Mouse (Mus musculus) testis, adult 2 months (tissue): Measurements from ENCODE around the gene Gm884. TPM values are rescaled to one million over a fixed set of nuclear protein-coding genes. Genes with fewer than 3 reads are reported as not detected.

Source experiments
- H3K27ac ChIP-seq: fragments of 200-500 bp; 2 replicates; pipeline ENCODE4 v1.5.1; 2012; ENCODE audit warnings: low read depth, low read length; ENCODE audit not compliant: control insufficient read depth, insufficient read depth
- H3K27me3 ChIP-seq: fragments of 200-500 bp; 2 replicates; pipeline ENCODE4 v1.6.1; 2012; ENCODE audit warnings: mild to moderate bottlenecking, low read length, moderate library complexity; ENCODE audit not compliant: control insufficient read depth, insufficient read depth
- H3K36me3 ChIP-seq: fragments of 200-500 bp; 2 replicates; pipeline ENCODE4 v1.6.1; 2012; ENCODE audit warnings: mild to moderate bottlenecking, low read length; ENCODE audit not compliant: control insufficient read depth, insufficient read depth
- H3K4me1 ChIP-seq: fragments of 200-500 bp; 2 replicates; pipeline ENCODE4 v1.6.1; 2012; ENCODE audit warnings: low read length; ENCODE audit not compliant: control insufficient read depth, insufficient read depth
- H3K4me3 ChIP-seq: fragments of 200-500 bp; 2 replicates; pipeline ENCODE4 v1.5.1; 2012; ENCODE audit warnings: low read depth, mild to moderate bottlenecking, low read length, moderate library complexity, mixed read lengths; ENCODE audit not compliant: control insufficient read depth
- CTCF ChIP-seq: fragments of 200-500 bp; IDR thresholded peaks from 2 replicates; pipeline ENCODE4 v1.5.1; 2012; ENCODE audit warnings: low read depth, mild to moderate bottlenecking, inconsistent platforms, low read length, moderate library complexity; ENCODE audit not compliant: control insufficient read depth, insufficient read depth, insufficient replicate concordance
- POLR2A ChIP-seq: fragments of 200-500 bp; IDR thresholded peaks from 2 replicates; pipeline ENCODE4 v1.6.1; 2012; ENCODE audit warnings: low read depth, mild to moderate bottlenecking, inconsistent platforms, low read length, moderate library complexity; ENCODE audit not compliant: control insufficient read depth
- polyA plus RNA-seq: library from polyadenylated mRNA; depleted of rRNA; stranded (reverse); fragments of >200 nt; gene quantifications from 2 replicates; pipeline ENCODE4 v1.2.3, GENCODE M21; 2012

The Gm884 gene
- polyA plus RNA-seq, 1 experiment: 29.5 TPM

DNA sequence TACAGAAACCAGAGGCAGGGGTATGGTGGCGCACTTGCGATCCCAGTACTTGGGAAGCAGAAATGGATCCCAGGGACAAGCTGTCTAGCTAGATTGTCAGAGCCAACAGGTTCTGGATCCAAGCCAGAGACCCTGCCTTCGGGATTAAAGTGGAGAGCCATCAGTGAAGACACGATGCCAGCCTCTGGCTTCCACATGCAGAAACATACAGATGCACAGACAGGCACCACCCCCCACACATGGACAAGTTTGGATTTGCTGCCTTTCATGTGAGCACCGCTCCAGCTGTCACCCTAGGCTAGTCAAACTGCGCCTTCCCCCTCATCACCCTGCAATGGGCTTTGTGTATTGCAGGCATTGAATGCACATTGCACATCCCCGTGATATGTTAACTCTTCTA is 37.2 kb upstream of the Gm884 start:
- Histone ChIP-seq H3K4me1 (no peaks in the 10 kb centered on the region), H3K27ac (no peak overlapping the region), H3K36me3 (no peaks in the 10 kb centered on the region), H3K4me3 (no peak overlapping the region), H3K27me3 (no peaks in the 10 kb centered on the region)
- TF ChIP-seq POLR2A: no peak
- no peak for TF ChIP-seq CTCF

DNA sequence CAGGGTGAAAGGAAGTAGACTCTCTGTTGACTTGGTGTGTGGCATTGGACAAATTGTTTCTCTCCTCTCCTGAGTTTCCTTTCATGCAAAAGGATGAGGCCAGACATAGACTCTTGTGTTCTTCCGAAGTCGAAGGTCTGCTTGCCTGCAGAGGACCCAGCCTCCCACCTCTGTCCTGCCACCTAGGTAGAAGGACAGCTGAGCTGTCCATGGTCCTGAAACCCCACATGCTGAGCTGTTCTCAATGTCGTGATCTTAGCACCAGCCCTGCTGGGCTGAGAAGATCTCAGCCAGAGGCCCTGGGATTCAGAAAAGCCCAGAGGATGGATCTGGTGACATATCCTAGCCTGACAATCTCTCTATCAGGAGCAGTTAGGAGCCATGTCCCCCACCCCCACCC is 35.6 kb upstream of the Gm884 start:
- no peaks in the 10 kb centered on the region for H3K27me3 ChIP-seq
- no peak overlapping the region for H3K27ac ChIP-seq
- TF ChIP-seq CTCF (no peak), POLR2A (no peak)
- no peak overlapping the region for H3K4me3 ChIP-seq
- no peaks in the 10 kb centered on the region for H3K36me3 ChIP-seq
- no peaks in the 10 kb centered on the region for H3K4me1 ChIP-seq

GRCm38 (mm10) chr11:103653359-103653965 is 32.5 kb upstream of the Gm884 start:
- peaks cover 16% of the 10 kb centered on the region for H3K4me1 ChIP-seq
- no peaks in the 10 kb centered on the region for H3K27me3 ChIP-seq
- TF ChIP-seq POLR2A: no peak
- TF ChIP-seq CTCF: no peak
- no peak overlapping the region for H3K4me3 ChIP-seq
- H3K27ac ChIP-seq: no peak overlapping the region
- no peaks in the 10 kb centered on the region for H3K36me3 ChIP-seq

- no peak for TF ChIP-seq POLR2A
- TF ChIP-seq CTCF: no peak
- Histone ChIP-seq H3K27me3 (no peaks in the 10 kb centered on the region), H3K4me3 (no peak overlapping the region)
These were observed 30.5 kb upstream of the Gm884 start for GRCm38 (mm10) chr11:103651426-103651825.

GRCm38 (mm10) chr11:103649983-103650493 is 29.1 kb upstream of the Gm884 start:
- TF ChIP-seq CTCF (no peak), POLR2A (no peak)
- H3K4me1 ChIP-seq: peaks cover 20% of the 10 kb centered on the region
- H3K4me3 ChIP-seq: peak overlapping the region; percentile 75
- no peak overlapping the region for H3K27ac ChIP-seq
- H3K27me3 ChIP-seq: no peaks in the 10 kb centered on the region
- H3K36me3 ChIP-seq: no peaks in the 10 kb centered on the region

More at GRCm38 (mm10) chr11:103651426-103651825, 30.5 kb upstream of the Gm884 start:
- peaks cover 20% of the 10 kb centered on the region for H3K4me1 ChIP-seq
- no peak overlapping the region for H3K27ac ChIP-seq
- no peaks in the 10 kb centered on the region for H3K36me3 ChIP-seq

DNA sequence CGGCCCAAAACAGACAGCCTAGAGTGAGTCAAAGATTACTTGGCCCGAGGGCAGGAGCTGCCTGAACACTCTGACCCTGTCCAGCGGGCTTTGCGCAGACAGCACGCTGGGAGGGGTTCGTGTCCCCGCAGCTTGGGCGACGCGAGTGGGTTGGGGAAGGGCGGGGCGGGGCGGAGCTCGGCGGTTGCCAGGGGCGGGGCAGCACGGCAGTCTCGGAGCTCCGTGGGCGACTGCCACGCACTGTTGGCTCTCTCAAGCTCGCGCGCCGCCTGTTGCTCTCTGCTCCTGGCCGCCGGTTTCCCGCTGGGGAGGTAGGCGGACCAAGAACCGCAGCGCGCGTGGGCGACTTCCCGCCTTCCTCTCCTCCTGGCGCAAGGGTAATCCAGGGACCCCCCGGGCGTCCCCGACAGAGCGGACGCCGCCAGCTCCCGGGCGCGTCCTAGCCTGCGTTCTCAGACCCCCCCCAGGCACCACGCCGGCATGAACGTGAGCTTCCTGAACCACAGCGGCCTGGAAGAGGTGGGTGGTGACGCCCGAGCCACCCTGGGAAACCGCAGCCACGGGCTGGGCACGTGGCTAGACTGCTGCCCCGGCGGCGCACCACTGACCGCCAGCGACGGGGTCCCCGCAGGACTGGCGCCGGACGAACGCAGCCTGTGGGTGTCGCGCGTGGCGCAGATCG is 28.5 kb upstream of the Gm884 start, which contains the start of gene Rprml:
Gene Rprml, plus strand, starts transcription at position 270 of the 682 bp plus-strand sequence.
- peak within 1 kb of the TSS; percentile 71 for H3K27ac ChIP-seq
- TF ChIP-seq POLR2A (peak; percentile 63; the same call in 1 of the 2 replicates), CTCF (no peak)
- H3K4me1 ChIP-seq: peaks cover 20% of the 10 kb centered on the region
- H3K36me3 ChIP-seq: no peaks in the 10 kb centered on the region
- H3K4me3 ChIP-seq: peak within 1 kb of the TSS; percentile 75
- no peaks in the 10 kb centered on the region for H3K27me3 ChIP-seq

- no peaks in the 10 kb centered on the region for H3K27me3 ChIP-seq
- peak overlapping the region; percentile 75 for H3K4me3 ChIP-seq
- TF ChIP-seq CTCF (no peak), POLR2A (no peak)
- H3K27ac ChIP-seq: no peak overlapping the region
- no peaks in the 10 kb centered on the region for H3K36me3 ChIP-seq
- H3K4me1 ChIP-seq: peaks cover 20% of the 10 kb centered on the region
These were observed 27.7 kb upstream of the Gm884 start for GRCm38 (mm10) chr11:103648656-103649055.
